Comparison of ENCODE assay signal across 20 mouse cellular contexts in genomic region chrX:56751536-56751935, GRCm38 (mm10). TPM values are rescaled to one million over a fixed set of nuclear protein-coding genes. Genes with fewer than 3 reads are reported as not detected.
DNase-seq lines count a peak whose midpoint lies in the region; TF ChIP-seq lines count a peak whose summit lies in the region.
"Had no signal": no experiment of that assay in that cellular context is flagged by ENCODE, and none has a peak within 500 bp of the region (broad histone marks: within the 10 kb centered on the region; RNA-seq: fewer than 3 reads in every experiment).

No protein-coding gene starts in this region.

- in situ Hi-C loops in CH12.LX (cut with MboI; ENCODE audit: low pct_ligation_motif_present, low pct_unique_long_range_greater_than_20kb, low sequenced_read_pairs): loop anchor here (25.0 kb wide), 1 partner anchor 214 kb away; the partner anchor contains the start of gene Gm648

- peak; percentile 57 for TF ChIP-seq CTCF in layer of hippocampus, adult 2 months (conservative IDR thresholded peaks at IDR 0.05)
- peak in 1 of 2 experiments; percentile 48; a peak in 2 of 4 replicates for TF ChIP-seq CTCF in CH12.LX (conservative IDR thresholded peaks at IDR 0.05 in 1 of 2, IDR thresholded peaks at IDR 0.05 in 1 of 2; ENCODE audit: low read depth in 2 of 2, low read length in 2 of 2)
- TF ChIP-seq CTCF in brain, embryonic 14.5 days (IDR thresholded peaks at IDR 0.05; ENCODE audit: borderline replicate concordance, extremely low read depth, insufficient read depth, insufficient read length): no peak

- H3K4me1 ChIP-seq in CH12.LX (ENCODE audit: control insufficient read depth in 1 of 2, insufficient read depth in 2 of 2): no peaks in the 10 kb centered on the region
- H3K4me1 ChIP-seq: forebrain, embryonic 12.5 days; limb, embryonic 15.5 days; midbrain, embryonic 12.5 days; neural tube, embryonic 15.5 days had no signal

- H3K9me3 ChIP-seq in CH12.LX (replicated peaks; ENCODE audit: low read length): no peaks in the 10 kb centered on the region
- H3K9me3 ChIP-seq: forebrain, embryonic 12.5 days; heart, embryonic 12.5 days; limb, embryonic 15.5 days; midbrain, embryonic 12.5 days; neural tube, embryonic 15.5 days had no signal

- no peaks in the 10 kb centered on the region for H3K36me3 ChIP-seq in CH12.LX (replicated peaks in 1 of 2; ENCODE audit: control insufficient read depth in 1 of 2, insufficient read depth in 1 of 2, low read length in 1 of 2)
- H3K36me3 ChIP-seq: forebrain, embryonic 12.5 days; heart, embryonic 12.5 days; limb, embryonic 15.5 days; midbrain, embryonic 12.5 days; neural tube, embryonic 15.5 days had no signal

- H3K9ac ChIP-seq in CH12.LX (ENCODE audit: insufficient read depth, low read depth): no peak overlapping the region
- H3K9ac ChIP-seq: forebrain, embryonic 12.5 days; heart, embryonic 12.5 days; limb, embryonic 15.5 days; midbrain, embryonic 12.5 days; neural tube, embryonic 15.5 days had no signal

- H3K27ac ChIP-seq in layer of hippocampus, adult 2 months: no peak overlapping the region
- no peak overlapping the region for H3K27ac ChIP-seq in CH12.LX (ENCODE audit: insufficient read depth, low read depth)
- H3K27ac ChIP-seq: forebrain, embryonic 12.5 days; limb, embryonic 15.5 days; midbrain, embryonic 12.5 days; neural tube, embryonic 15.5 days had no signal

- H3K27me3 ChIP-seq in CH12.LX (replicated peaks): no peaks in the 10 kb centered on the region
- H3K27me3 ChIP-seq: forebrain, embryonic 12.5 days; heart, embryonic 12.5 days; limb, embryonic 15.5 days; midbrain, embryonic 12.5 days; neural tube, embryonic 15.5 days had no signal

- dilution Hi-C loops in CH12.LX (cut with MboI; ENCODE audit: extremely low pct_ligation_motif_present, extremely low pct_unique_long_range_greater_than_20kb, low sequenced_read_pairs): no loop called here

- no peak overlapping the region for H3K4me2 ChIP-seq in CH12.LX (ENCODE audit: insufficient read depth, low read depth, poor library complexity, severe bottlenecking)
- H3K4me2 ChIP-seq: forebrain, embryonic 12.5 days; heart, embryonic 12.5 days; limb, embryonic 15.5 days; midbrain, embryonic 12.5 days; neural tube, embryonic 15.5 days had no signal

- peak; percentile 3 for DNase-seq in gastrocnemius, adult 18-20 months (ENCODE audit: low spot score)
- no peak for DNase-seq in gastrocnemius, postnatal 4 days (ENCODE audit: low spot score in 2 of 2)
- DNase-seq in layer of hippocampus, adult 2 months (ENCODE audit: low spot score in 2 of 2): no peak
- DNase-seq in layer of hippocampus, postnatal 25 days (ENCODE audit: extremely low spot score in 1 of 2, low spot score in 1 of 2): no peak
- DNase-seq in CH12.LX (ENCODE audit: extremely low read depth): peak; percentile 17
- peak; percentile 12 for DNase-seq in brain, embryonic 14.5 days (ENCODE audit: low read depth)
- DNase-seq in urinary bladder, adult 18-20 months (ENCODE audit: low spot score in 2 of 2): no peak
- no peak for DNase-seq in right cerebral cortex, postnatal 36 days (ENCODE audit: low spot score in 2 of 2)
- DNase-seq: adrenal gland, postnatal 36 days; cerebellum, adult 8-10 months; embryo, embryonic 11 days; lung, adult 2 months; thymus, adult 18-20 months had no signal

- no peaks in the 10 kb centered on the region for H3K79me2 ChIP-seq in CH12.LX (replicated peaks; ENCODE audit: control insufficient read depth, extremely low read depth, insufficient read depth, poor library complexity, severe bottlenecking)

- no peak for TF ChIP-seq POLR2A in CH12.LX (IDR thresholded peaks at IDR 0.05; ENCODE audit: low read depth, low read length)
- no peak for TF ChIP-seq POLR2A in brain, embryonic 14.5 days (IDR thresholded peaks at IDR 0.05; ENCODE audit: borderline replicate concordance, extremely low read depth, insufficient read depth, insufficient read length, poor library complexity, severe bottlenecking)

- H3K4me3 ChIP-seq in layer of hippocampus, adult 2 months: no peak overlapping the region
- no peak overlapping the region for H3K4me3 ChIP-seq in CH12.LX (replicated peaks in 1 of 3; ENCODE audit: low read depth in 2 of 3, low read length in 2 of 3, poor library complexity in 1 of 3)
- H3K4me3 ChIP-seq: forebrain, embryonic 12.5 days; heart, embryonic 12.5 days; limb, embryonic 15.5 days; midbrain, embryonic 12.5 days; myocyte; neural tube, embryonic 15.5 days had no signal

- peak; percentile 34 for TF ChIP-seq RAD21 in CH12.LX (IDR thresholded peaks at IDR 0.05; ENCODE audit: low read depth, low read length)

- no peak for TF ChIP-seq EP300 in CH12.LX (IDR thresholded peaks at IDR 0.05; ENCODE audit: low read length)

TF ChIP-seq in CH12.LX, 34 proteins besides CTCF, POLR2A, EP300 and RAD21:
- TF ChIP-seq SMC3 (IDR thresholded peaks at IDR 0.05; ENCODE audit: low read depth, low read length) (peak; percentile 45), E2F4 (IDR thresholded peaks at IDR 0.05; ENCODE audit: insufficient replicate concordance, low read depth, low read length) (no peak), MAX (IDR thresholded peaks at IDR 0.05; ENCODE audit: low read length) (no peak)

RNA-seq across cellular contexts. Expression of gene Fhl1, which starts 19.9 kb away (rescaled TPM):
- 1,000 to 10,000 TPM; 1,822 to 2,163 TPM for total RNA-seq in gastrocnemius, adult 18-20 months (2021)
- total RNA-seq in gastrocnemius, postnatal 4 days (2021): 1,000 to 10,000 TPM; 1,382 to 1,696 TPM
- 10 to 100 TPM; 76.8 to 85.1 TPM for total RNA-seq in layer of hippocampus, adult 2 months (2021)
- total RNA-seq in layer of hippocampus, postnatal 25 days (2021): 10 to 100 TPM; 72.9 to 95.9 TPM
- total RNA-seq in CH12.LX (2012; rRNA removed) (not detected in 2 replicates), CH12.LX (2014; rRNA removed) (not detected in 2 replicates)
- not detected in 2 replicates for polyA plus RNA-seq in CH12.LX (2012; ENCODE audit: insufficient read length, low read depth)
- 204 and 237 TPM in 2 replicates for polyA plus RNA-seq in brain, embryonic 14.5 days (2012; rRNA removed)
- polyA plus RNA-seq: inflammation-experienced regulatory T-cells, adult 6 months had no signal

Comparison
In these comparisons a context has a peak if more than half of its experiments do, and no peak if none do; other contexts are left out.
1. DNase-seq: peak in gastrocnemius, adult 18-20 months (single experiment), CH12.LX (single experiment) and brain, embryonic 14.5 days (single experiment); none in gastrocnemius, postnatal 4 days (0 of 2), layer of hippocampus, adult 2 months (0 of 2), layer of hippocampus, postnatal 25 days (0 of 2), urinary bladder, adult 18-20 months (0 of 2) and right cerebral cortex, postnatal 36 days (0 of 2).
2. RNA of gene Fhl1, which starts 19.9 kb away (total RNA-seq): 1,822 to 2,163 TPM in gastrocnemius, adult 18-20 months, 1,382 to 1,696 TPM in gastrocnemius, postnatal 4 days, 72.9 to 95.9 TPM in layer of hippocampus, postnatal 25 days and 76.8 to 85.1 TPM in layer of hippocampus, adult 2 months; not detected in CH12.LX; every median in the first group is over 10 times any median in the second.